Mouse (Mus musculus) right cerebral cortex, adult 2 months (tissue): ENCODE data around the gene Irf6.

Experiments used
- DNase-seq, 2 experiments: peaks; one replicate each; pipeline ENCODE4 v3.0.0; 2021 to 2022; ENCODE audit warnings: low spot score in 2 of 2

Gene Irf6

DNA sequence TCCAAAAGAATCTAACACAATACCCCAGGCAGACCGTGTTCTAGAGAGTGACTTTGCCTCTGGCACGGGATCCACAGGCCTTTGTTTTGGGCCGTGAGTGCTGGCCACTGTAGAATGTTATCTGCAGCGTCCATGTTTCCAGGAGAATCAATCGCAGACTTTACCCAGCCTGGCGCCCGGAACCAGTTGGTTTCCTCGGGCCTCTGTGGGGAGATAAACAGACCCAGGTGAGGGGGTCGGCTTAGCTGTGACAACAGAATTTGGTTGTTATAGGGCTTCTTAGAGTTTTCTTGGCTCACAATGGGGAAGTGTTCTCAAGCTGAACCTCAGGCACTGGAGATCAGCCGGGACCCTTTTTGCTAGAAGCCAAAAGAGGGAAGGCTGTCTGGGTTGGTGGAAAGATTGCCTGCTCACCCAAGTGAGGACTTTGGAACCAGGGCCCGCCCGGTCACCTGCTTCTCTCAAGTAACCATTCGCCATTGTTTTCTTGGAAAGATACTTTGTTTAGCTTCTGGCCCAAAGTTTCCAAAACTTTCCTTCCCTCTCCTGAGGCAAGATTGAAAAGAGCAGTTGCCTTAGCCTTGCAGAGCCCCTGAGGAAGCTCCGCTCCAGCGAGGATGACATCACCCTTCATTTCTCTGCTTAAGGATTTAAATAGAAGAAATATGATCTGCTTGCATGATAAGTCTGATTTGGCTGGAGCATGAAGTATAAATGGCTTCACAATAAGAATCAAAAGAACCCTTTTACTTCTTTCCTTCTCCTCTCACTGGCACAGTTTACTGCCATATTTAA, 3.6 kb downstream of the Irf6 start:
- no peak for DNase-seq

- DNase-seq: no peak
These were observed 4.2 kb downstream of the Irf6 start for GRCm38 (mm10) chr1:193157111-193157492.

GRCm38 (mm10) chr1:193159163-193159562, 6.3 kb downstream of the Irf6 start:
- DNase-seq: no peak

- DNase-seq: no peak
These were observed 6.7 kb downstream of the Irf6 start for GRCm38 (mm10) chr1:193159613-193160012.

DNA sequence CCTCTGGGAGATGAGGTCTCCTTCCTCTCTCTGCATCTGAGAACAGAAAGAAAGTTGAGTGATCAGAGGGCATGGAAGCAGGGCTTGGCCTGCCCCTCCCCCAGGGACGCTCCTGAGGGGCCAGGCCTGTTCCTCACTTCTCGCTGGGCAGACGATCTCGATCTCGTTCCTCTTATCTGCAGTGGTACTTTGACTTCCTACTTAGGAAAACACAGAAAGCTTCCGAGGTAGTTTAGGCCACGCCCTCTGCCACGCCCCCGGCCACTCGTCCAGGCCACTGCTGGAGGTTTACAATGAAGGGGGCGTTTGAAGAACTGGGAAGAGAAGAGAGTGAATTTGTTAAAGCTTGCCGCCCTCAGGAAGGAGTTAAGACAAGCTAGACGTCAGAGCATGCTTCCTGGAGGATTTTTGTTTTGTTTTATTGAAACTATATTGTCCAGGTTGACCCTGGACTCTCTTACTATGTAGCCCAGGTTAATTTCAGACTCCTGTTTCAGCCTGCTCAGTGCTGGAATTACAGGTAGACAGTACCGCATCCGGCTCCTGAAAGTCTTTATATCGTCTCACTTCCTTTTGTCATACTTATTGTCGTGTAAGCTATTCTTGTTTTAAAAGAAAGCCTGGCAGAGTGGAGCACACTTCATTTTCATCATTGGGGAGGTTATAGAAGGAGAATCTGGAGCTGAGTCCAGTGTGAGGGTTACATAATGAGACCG, 7.6 kb downstream of the Irf6 start:
- DNase-seq: no peak

DNA sequence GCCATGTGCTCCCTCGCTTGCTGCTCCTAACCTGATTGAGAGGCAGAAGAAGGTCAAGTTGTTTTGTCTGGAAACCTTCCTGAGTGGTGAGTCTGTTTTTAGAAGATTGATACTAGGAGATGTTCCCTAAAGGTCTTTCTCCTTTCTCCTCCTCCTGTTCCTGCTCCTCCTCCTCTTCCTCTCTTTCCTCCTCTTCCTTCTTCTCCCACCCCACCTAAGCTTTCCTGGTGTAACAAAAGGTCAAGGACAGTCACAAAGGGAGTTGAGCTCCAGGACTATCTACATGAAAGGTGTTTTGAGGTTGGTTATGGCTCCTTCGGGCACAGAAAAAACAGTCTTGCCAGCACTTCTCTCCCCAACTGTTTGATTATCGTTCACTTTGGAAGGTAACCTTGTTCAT, 14.8 kb downstream of the Irf6 start, which contains the start of gene A130010J15Rik:
A130010J15Rik (plus strand) TSS at position 301 of the 400 bp plus-strand sequence.
- DNase-seq: no peak

DNA sequence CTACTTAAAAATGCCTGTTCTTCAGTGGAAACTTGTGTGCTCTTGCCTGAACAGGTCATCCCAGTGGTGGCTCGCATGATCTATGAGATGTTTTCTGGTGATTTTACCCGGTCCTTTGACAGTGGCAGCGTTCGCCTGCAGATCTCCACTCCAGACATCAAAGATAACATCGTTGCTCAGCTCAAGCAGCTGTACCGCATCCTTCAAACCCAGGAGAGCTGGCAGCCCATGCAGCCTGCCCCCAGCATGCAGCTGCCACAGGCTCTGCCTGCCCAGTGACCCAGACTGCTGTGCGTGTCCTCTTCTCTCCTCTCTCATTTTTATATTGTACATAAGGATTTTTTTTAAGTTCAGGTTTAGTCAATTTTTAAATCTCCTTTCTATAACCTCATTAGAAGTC, 16.3 kb downstream of the Irf6 start:
- DNase-seq: no peak

GRCm38 (mm10) chr1:193169856-193170255, 16.9 kb downstream of the Irf6 start:
- DNase-seq: no peak

DNA sequence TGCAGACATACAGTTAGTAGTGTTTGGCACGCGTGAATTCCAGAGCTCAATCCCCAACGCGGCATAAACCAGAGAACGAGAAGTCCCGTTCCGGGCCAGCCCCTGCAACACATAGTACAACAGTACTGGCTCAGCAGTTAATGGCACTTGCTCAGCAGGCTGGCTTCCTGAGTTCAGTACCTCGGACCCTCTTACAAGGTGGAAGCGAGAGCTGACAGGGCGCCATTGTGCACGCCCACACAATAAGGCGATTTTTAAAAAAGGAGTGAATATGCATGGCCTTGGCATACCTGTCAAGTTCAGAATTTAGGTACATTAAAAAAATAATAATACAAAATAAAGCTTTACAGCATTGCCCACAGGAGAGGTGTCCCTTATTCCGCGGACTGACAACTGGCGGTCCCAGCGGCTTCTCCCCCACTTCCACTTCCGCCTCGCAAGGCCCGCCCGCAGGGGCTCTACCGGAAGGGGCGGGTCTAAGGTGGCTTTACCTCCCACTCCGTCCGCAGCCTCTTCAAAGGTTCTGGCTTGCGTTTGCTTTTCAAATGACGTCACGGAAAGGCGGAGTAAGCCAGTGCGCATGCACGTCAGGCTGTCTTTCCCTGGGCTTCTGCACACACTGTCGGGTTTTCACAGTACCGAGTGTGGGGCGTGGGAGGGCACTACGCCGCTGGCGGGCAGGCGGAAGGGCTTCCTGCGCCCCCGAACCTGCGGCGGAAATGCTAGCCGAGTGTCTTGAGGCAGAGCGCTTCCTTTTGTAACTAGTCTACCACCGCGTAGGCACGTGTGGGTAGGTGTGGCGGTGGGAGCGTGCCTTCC, 20.3 kb downstream of the Irf6 start:
- DNase-seq: peak; percentile 95 to 96

DNA sequence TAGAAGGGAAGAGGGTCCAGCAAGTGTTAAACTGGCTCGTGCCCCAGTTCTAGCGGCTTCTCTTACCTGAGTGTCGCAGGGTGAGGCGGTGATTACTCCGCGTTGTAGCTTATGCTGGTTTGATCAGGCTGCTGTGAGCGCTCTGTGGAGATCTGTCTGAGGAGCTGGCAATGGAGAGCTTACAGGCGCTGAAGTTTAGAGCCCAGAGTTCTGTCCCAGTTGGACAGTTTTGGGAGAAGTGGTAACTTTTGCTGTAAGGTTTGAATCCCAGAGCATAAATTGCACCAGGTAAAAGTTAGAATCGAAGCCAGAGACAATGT, 20.9 kb downstream of the Irf6 start:
- no peak for DNase-seq

DNA sequence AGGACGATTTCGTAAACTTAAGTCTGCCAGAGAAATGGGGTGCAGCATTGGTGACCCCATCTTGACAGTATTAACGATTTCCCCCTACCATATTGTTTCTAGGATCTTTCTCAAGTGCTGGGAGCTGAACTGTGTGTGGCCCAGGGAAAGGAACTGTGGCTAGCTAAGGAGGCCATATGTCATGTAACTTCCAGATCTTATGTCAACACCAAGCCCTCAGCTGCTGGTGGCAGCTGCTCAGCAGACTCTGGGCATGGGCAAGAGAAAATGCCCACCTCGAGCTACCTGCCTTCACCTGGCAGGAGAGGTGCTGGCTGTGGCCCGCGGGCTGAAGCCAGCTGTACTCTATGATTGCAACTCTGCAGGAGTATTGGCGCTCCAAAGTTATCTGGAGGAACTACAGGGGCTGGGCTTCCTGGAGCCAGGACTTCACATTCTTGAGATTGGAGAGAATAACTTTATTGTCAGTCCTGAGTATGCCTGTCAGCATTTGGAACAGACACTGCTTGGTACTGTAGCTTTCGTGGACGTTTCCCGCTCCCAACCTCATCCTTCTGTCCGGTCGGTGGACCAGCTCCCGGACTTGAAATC, 21.3 kb downstream of the Irf6 start:
- DNase-seq: no peak

DNA sequence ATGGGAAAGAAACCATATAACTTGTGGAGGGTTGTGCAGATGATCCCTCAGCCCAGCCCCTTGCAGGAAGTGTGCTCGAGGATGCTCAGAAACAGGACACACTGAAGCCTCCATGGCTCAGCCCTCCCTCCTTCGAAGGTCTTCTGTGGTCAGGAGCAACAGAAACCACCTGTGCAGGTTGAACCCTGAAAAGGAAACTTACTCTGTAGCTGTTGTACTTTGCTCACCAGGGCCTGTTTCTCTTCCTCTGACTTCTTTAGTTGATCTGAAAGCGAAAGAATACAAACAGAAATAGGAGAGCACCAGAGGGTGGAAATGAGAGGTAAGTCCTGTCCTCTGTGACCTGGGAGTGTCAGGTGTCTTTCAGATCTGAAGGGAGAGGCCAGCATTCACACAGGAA, 28.2 kb downstream of the Irf6 start:
- no peak for DNase-seq

- DNase-seq: no peak
These were observed 35.3 kb downstream of the Irf6 start for GRCm38 (mm10) chr1:193188257-193188656.

GRCm38 (mm10) chr1:193189151-193189621, 36.3 kb downstream of the Irf6 start:
- DNase-seq: no peak

GRCm38 (mm10) chr1:193189771-193190170, 36.9 kb downstream of the Irf6 start:
- DNase-seq: no peak

- no peak for DNase-seq
These were observed 38.9 kb downstream of the Irf6 start for GRCm38 (mm10) chr1:193191675-193192283.

GRCm38 (mm10) chr1:193194416-193195140, 41.7 kb downstream of the Irf6 start:
- DNase-seq: no peak

GRCm38 (mm10) chr1:193195169-193195810, 42.4 kb downstream of the Irf6 start:
- no peak for DNase-seq

DNA sequence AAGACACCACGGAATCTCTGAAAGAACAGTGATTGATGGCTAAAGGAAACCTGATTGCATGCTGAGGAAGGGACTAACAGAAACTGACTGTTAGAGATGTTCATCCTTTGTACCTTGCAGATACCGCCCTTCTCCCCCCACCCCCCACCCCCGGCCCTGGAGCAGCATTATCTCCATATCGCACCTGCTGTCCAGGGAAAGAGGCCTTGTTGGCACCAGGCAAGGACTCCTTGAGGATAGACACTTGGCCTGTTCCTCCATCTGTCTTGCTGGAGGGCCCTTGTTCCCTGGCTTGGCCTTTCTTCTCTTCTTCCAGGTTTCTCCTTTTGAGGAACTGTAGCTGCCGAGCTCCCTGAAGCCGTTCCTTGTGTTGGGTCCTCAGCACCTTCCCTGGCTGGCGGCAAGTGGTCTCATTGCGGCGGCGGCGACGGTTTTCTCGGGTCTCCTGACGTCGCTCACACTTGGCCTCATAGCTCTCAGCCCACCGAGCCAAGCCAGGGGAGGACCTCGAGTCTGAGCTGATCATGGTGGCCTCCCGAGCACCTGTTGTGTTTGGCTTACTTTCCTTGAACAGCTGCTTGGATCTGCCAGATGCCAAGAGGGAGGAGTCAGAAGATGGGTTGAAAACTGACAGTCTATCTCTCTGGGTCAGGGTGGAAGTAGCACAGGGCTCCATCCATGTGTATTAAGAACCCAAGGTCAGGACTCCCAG, 44.7 kb downstream of the Irf6 start:
- DNase-seq: no peak

GRCm38 (mm10) chr1:193198312-193198711, 45.4 kb downstream of the Irf6 start:
- DNase-seq: no peak
